Mouse (Mus musculus) layer of hippocampus, postnatal 25 days (tissue): ENCODE measurements around the gene Inafm1. TPM values are rescaled to one million over a fixed set of nuclear protein-coding genes. Genes with fewer than 3 reads are reported as not detected.
"Not testable (repeated sequence)": the region's sequence is repeated elsewhere in the genome, so short reads cannot be mapped to it uniquely, and the experiment has no call there.

ENCODE experiments used
- DNase-seq, 2 experiments: peaks; one replicate each; pipeline ENCODE4 v3.0.0; 2022; ENCODE audit warnings: mixed read lengths in 2 of 2, low spot score in 1 of 2; ENCODE audit errors: extremely low spot score in 1 of 2
- total RNA-seq, 2 experiments: library from RNA; stranded (reverse); gene quantifications; 2 replicates each; pipeline ENCODE4 v1.2.3; 2021

Gene Inafm1
- total RNA-seq, 2 experiments from 2014 or later = 29.4 to 34.2 TPM

DNA sequence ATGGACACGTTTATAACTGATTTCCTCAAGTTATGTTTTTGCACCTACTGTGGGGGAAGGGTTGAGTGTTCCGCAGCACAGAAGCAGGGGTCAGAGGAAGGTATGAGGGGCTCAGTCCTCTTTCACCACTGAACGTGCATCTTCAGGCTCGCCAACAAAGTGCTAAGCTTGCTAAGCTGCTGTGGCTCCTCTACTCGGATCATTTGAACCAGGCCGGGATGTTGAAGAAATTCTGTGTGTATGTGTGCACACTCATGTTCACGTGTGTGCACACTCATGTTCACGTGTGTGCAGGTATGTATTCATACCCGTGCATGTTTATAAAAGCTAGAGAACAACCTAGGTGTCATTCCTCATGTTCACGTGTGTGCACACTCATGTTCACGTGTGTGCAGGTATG, 7.6 kb downstream of the Inafm1 start:
- no peak for DNase-seq

DNA sequence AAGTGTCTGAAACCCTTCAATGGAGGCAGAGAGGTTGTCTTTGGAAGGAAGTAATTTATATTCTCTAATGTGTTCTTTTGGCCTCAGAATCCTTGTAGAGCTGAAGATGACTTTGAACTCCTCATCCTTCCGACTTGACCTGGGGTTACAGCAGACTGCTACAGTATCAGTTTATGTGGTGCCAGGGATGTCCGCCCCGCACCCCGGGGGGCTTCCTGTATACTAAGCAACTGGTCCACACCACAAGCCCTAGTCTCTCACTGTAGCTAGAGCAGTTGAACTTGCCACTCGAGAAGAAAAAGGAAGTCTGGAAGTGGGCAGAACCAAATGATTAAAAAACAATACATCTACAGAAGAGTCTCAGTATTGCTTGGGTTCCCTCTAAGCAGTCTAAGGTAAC, 9.6 kb downstream of the Inafm1 start:
- DNase-seq = no peak

DNA sequence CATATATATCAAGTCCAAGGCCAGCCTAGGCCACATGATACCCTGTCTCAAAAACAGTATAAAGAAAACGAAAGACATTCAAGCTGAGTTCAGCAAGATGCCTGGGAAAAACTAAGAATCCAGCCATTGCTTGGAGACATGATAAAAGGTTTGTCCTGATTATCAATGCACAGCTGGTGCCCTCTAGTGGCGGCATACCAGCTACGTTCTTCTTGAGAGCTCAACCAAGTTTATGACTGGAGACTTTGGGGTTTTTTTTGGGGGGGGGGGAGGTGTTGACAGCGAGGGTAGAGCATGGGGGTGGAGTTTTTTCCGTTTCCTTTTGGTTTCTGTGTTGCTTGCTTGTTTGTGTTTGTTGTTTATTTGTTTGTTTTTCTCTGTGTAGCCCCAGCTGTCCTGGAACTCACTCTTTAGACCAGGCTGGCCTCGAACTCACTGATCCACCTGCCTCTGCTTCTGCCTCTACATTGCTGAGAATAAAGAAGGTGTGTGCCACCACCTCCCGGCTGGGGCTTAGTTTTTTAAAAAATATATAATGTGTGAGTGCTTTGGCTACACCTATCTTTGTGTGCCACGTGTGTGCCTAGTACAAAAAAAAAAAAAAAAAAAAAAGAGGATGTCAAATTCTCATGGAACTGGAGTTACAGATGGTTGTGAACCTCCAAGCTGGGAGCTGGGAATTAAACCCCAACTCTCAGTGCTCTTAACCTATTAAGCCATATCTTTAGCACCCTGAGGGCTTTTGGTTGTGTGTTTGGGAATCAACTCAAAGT, 10.2 kb downstream of the Inafm1 start:
- DNase-seq = peak; percentile 56 to 92

DNA sequence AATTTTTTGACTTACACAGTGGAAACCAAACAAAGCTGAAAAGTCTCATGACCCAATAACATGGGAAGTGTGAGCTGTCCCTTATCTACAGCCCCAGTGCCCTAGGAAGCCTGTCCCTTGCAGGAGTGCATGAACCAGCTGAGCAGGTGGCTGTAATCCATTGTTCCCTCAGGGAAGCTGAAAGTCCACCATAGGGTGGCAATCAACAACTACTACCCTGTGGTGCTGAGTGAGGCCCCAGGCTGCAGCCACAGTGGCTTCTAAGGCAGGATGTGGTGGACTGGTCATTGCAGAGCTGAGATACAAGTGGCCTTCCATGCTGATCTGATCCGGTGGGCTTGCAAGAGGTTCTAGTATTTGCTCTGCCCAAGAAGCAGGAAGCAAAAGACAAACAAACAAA, 12.3 kb downstream of the Inafm1 start:
- no peak for DNase-seq

DNA sequence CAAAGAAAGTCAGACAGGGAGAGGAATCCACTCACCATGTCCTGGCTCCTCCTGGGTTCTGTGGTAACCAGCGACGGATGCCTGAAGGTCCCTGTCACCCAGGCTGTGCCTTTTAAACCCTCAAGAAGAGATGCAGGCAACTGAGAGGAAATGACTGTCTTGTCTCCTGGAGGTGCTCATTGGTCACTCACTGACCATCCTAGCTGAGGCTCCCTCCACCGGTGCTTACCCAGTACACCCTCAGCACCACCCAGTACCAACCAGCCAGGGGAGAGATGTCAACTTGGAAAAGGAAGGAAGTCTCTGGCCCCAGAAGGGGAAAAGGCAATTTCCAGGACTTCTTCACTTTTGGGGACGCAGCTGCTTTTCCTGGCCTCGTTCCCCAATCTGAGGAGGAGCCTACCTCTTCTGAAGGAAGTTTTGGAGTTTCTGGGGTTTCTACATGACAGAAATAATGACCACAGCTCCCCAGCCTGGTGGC, 14.3 kb downstream of the Inafm1 start, which contains the start of gene C5ar1:
Gene C5ar1 (minus strand): TSS at position 431 of the 481 bp plus-strand sequence.
- DNase-seq = no peak

DNA sequence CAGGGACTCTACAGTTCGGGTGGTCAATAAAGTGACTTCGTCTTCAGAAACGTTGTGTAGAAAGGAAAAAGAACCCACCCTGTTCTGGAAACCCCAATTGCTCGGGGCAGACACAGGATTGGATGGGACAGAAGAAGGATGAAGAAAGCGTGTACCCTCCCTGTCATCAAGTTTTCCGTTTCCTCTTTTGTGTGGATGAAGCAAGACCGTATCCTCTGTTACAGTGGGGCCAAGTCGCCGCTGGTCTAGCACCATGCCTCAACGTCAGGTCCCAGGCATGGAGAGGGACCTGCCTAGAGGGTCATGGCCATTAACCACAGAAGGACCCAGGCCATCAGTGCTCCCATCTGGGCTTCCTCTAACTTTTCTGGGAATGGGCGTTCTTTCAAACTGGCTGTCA, 15.6 kb downstream of the Inafm1 start:
- no peak for DNase-seq

DNA sequence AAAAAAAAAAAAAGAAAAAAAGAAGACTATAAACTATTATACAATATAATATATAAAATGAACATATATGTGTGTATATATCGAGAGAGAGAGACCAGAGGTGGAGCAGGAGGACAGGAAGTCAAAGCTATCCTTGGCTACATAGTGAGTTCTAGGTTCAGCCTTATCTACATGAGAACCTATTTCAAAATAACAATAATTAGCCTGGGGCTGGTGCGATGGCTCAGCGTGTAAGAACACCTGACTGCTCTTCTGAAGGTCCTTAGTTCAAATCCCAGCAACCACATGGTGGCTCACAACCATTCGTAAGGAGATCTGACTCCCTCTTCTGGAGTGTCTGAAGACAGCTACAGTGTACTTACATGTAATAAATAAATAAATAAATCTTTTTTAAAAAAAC, 17.5 kb downstream of the Inafm1 start:
- DNase-seq = not testable (repeated sequence)

DNA sequence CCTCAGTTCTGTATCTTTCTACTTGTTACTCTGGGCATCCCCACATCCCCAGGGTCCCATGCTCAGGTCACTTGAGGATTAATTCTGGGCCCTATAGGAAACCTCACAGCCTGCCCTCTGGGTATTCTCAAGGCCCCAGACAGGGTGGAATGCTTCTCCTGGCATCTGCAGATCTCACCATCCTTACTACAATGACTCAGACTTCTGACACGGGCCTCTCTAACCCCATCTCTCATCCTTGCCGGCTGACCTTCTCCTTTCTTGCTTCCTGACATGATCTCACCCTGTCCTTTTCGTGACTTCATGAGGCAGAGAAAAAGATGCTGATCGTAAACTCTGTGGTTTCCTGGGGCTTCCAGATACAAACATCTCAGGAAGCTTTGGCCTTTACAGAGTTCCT, 19.2 kb downstream of the Inafm1 start:
- no peak for DNase-seq

DNA sequence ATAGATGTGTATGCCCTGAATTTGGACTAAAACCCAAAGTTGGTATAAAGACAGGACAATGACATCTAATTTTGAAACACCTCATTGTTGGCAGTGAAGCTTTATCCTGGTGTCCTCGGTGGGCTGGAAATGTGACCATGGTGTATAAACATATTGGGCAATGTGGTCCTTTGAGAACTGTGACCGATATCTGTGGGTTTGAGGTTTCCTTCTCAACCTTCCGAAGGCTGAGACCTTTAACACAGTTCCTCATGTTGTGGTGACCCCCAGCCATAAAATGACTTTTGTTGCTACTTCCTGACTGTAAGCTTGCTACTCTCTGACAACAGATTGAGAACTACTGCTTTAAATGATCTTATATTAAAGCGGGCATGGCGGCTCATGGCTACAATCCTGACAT, 22.7 kb downstream of the Inafm1 start:
- DNase-seq = no peak

DNA sequence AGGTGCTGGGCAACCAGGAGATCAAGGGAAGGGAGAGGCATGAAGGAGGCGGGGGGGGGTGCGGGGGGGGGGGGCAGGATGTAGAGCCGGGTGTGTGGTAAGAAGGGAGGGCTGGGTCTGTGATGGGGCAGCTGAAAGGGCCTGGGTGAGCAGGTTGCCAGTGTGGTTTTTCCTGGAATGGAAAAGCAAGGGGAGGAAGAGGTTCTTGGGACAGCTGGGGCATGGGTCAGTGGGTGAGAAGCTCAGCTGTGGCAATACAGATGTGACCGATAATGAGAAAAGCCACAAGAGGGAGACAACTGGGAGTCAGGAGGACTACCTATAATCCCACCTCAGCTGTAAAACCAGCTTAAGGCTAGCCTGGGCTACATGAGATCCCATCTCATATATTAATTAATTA, 27.5 kb downstream of the Inafm1 start:
- DNase-seq = no peak

DNA sequence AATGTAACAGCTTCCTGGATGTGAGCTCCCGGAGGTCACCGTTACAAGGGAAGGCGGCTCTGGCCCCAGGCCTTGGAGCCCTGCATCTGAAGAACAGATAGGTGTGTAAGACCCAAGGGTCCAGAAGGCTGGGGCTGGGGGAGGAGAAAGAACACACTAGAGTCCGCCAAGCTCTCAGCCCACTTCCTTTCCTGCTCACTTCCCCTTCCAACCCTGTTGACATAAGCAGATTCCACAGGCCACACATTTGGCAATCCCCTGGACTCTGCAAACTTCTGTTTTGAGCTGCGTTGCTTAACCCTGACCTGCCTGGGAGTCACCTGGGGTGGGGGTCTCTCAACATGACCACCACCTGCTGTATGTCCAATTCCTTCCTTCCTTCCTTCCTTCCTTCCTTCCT, 29.4 kb downstream of the Inafm1 start, which contains the start of gene C5ar2:
Gene C5ar2 (minus strand): TSS at position 88 of the 400 bp plus-strand sequence.
- DNase-seq = no peak

DNA sequence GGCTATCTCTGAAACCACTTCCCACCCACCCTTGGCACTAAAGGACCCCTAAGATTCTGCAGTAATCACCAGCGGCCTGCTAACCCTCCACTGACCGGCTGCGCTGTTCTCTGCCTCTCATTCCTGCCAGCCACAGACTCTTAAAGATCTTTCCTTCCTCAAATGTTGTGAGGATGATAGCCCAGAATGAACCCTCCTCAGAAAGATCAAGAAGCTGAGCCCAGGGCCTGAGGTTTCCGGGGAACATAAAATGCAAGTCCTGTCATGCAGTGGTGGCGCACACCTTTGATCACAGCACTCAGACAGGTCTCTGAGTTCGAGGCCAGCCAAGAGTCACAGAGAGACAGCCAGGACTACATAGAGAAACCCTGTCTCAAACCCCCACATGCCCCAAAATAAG, 31.2 kb downstream of the Inafm1 start:
- no peak for DNase-seq

DNA sequence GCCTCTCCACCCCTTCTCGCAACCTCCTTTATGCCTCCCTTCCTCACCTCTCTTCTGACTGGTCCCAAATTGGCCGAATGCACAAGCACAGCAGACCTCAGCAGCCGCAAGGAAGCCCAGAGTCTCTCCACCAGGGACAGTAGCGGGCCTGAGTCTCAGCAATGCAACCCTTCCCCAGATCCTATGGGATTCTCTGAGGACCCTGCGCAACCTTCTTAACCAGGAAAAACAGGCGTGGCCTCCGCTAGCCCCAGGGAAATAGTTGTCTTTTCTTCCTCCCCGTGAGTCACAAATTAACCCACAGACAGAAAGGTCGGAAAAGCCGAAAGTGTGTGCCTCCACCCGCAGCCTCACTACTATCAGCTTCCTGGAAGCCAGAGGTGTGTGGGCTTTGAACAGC, 31.6 kb downstream of the Inafm1 start:
- no peak for DNase-seq

DNA sequence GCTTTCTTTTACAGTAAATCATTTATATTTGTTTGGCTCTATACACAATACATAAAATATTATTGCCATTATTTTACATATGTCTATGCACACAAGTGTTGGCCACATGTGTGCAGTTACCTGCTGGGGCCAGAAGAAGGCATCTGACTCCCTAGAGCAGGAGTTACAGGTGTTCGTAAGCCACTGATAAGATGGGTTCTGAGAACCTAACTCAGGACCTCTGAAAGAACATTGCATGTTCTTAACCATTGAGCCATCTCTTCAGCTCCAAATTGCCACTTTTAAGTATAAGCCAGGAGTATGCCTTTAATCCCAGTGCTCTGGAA, 32.5 kb downstream of the Inafm1 start:
- DNase-seq = no peak

DNA sequence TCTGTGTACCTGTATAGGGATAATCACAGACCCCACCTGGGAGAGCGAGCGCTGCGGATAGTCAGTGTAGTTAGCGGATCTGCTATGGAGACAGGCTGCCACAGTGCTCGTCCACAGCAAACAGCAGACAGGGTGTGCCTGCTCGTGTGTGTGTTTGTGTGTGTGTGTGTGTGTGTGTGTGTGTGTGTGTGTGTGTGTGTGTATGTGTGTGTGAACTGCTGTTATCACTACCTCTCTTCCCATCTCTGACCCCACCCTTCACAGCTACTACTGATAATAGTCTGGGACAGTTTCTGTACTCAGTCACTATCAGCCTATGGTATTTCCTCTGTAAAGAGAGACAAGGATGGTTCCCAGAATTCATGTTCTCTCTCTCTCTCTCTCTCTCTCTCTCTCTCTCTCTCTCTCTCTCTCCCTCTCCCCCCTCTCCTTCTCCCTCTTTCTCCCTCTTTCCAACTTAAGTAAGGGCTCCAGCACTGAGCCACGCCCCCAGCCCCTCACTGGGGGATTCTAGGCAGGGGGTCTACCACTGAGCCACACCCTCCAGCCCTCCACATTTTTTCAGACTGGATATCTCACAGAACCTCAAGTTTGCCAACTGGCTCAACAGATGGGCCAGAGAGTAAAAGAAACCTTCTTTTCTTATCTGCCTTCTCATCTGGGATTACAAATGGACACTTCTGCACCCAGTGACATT, 33.0 kb downstream of the Inafm1 start:
- DNase-seq = no peak

DNA sequence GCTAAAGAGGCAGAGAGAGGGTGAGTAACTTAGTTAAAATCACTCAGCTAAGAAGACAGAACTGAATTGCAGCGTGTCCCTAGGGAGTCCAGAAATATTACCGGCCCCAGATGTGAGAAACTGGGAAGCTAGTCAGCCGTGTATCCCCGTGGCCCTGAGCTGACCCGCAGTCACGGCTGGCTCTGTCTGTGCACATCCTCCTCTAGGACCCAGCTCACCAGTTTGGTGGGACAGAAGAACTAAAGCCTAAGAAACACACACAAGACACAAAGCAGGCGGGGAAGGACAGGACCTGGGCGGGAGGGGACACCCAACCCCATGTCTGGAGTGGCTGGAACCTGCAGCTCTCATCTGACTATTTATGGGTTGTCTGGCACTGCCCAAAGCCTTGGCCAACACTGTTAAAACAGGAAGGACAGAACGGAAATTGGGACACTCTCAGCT, 33.8 kb downstream of the Inafm1 start:
- DNase-seq = no peak

DNA sequence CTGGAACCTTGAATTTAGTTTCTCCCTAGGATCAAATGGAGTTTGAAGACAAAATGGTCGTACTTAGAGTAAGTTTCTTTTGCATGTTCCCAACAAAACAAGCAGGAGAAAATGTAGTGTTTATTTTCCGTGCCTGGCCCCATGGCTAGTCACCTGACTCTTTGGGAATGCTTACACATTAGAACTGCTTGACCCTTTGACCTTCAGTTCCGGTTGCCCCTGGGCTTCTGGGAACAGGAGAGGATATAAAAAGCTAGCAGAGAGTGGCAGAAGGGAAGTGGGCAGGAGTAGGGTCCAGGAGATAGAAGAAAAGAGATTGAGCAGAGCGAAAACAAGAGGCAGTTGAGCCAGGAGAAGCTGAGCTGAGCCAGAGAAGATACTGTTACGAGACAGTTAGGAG, 43.5 kb downstream of the Inafm1 start:
- no peak for DNase-seq

Other genes with a start within 250 kb of the Inafm1 start
- 10 to 100 TPM; 15.9 to 23.2 TPM for gene Bicra, start 225.7 kb downstream of the Inafm1 start, total RNA-seq
- gene Zfp541, start 211.8 kb downstream of the Inafm1 start, total RNA-seq = under 1 TPM; 0.44 to 0.66 TPM
- gene Napa, start 175.2 kb downstream of the Inafm1 start, total RNA-seq = 100 to 1,000 TPM; 282 to 301 TPM
- 10 to 100 TPM; 32.3 to 37.8 TPM for gene Kptn, start 153.7 kb downstream of the Inafm1 start, total RNA-seq
- 100 to 1,000 TPM; 294 to 322 TPM for gene Slc8a2, start 143.8 kb downstream of the Inafm1 start, total RNA-seq
- 10 to 100 TPM; 34.3 to 41.1 TPM for gene Meis3, start 98.5 kb downstream of the Inafm1 start, total RNA-seq
- gene Dhx34, start 51.6 kb downstream of the Inafm1 start, total RNA-seq = 10 to 100 TPM; 11.4 to 13.6 TPM
- under 1 TPM; 0.75 to 0.81 TPM for gene C5ar2, start 29.5 kb downstream of the Inafm1 start, total RNA-seq
- gene C5ar1, start 14.1 kb downstream of the Inafm1 start, total RNA-seq = 1 to 10 TPM; 1.1 TPM
- 10 to 100 TPM; 59.6 to 77.3 TPM for gene Ccdc9, start 13.2 kb upstream of the Inafm1 start, total RNA-seq
- 10 to 100 TPM; 14.0 to 20.0 TPM for gene Bbc3, start 34.8 kb upstream of the Inafm1 start, total RNA-seq
- 100 to 1,000 TPM in 1 of 2 experiments, 10 to 100 TPM in 1; 90.9 to 105 TPM for gene Sae1, start 114.2 kb upstream of the Inafm1 start, total RNA-seq
- 10 to 100 TPM; 54.0 to 59.3 TPM for gene Zc3h4, start 127.3 kb upstream of the Inafm1 start, total RNA-seq
- 10 to 100 TPM; 62.5 to 81.2 TPM for gene Tmem160, start 179.2 kb upstream of the Inafm1 start, total RNA-seq
- gene Npas1, start 204.1 kb upstream of the Inafm1 start, total RNA-seq = 10 to 100 TPM; 18.8 to 19.8 TPM